Mouse (Mus musculus) MEL (cell line): ENCODE data around the gene En2. TPM values are rescaled to one million over a fixed set of nuclear protein-coding genes. Genes with fewer than 3 reads are reported as not detected.

ENCODE experiments used
- DNase-seq: peaks from one replicate; pipeline ENCODE4 v3.0.0; 2011; ENCODE audit warnings: low read depth, low spot score
- H3K27ac ChIP-seq: 2 replicates; pipeline ENCODE4 v1.5.1; 2012; ENCODE audit warnings: low read depth, mild to moderate bottlenecking, control low read depth, low read length, moderate library complexity; ENCODE audit not compliant: control insufficient read depth
- H3K27me3 ChIP-seq, 2 experiments: fragments of 150-350 bp in 1 of 2; sonication (generic) in 1 of 2; 2 replicates each; pipeline ENCODE4 v1.6.1; 2012; ENCODE audit warnings: low read length in 2 of 2, mild to moderate bottlenecking in 2 of 2, improper control_type of control experiment in 1 of 2, moderate library complexity in 1 of 2; ENCODE audit not compliant: insufficient read depth in 2 of 2, control insufficient read depth in 1 of 2
- H3K36me3 ChIP-seq, 2 experiments: 2 replicates each; pipeline ENCODE4 v1.6.1; 2012 to 2014; ENCODE audit warnings: low read length in 2 of 2, improper control_type of control experiment in 1 of 2, inconsistent platforms in 1 of 2, mild to moderate bottlenecking in 1 of 2; ENCODE audit not compliant: insufficient read depth in 2 of 2, control insufficient read depth in 1 of 2
- H3K4me1 ChIP-seq, 2 experiments: fragments of 150-350 bp in 1 of 2; sonication (generic) in 1 of 2; 2 replicates each; pipeline ENCODE4 v1.6.1; 2012; ENCODE audit warnings: low read length in 2 of 2, improper control_type of control experiment in 1 of 2, mild to moderate bottlenecking in 1 of 2; ENCODE audit not compliant: insufficient read depth in 2 of 2, control insufficient read depth in 1 of 2
- H3K4me3 ChIP-seq, 2 experiments: fragments of 150-350 bp in 1 of 2; sonication (generic) in 1 of 2; 2 replicates each; pipeline ENCODE4 v1.5.1; 2012; ENCODE audit warnings: low read depth in 2 of 2, low read length in 2 of 2, mild to moderate bottlenecking in 2 of 2, moderate library complexity in 2 of 2, control low read depth in 1 of 2, improper control_type of control experiment in 1 of 2; ENCODE audit not compliant: control insufficient read depth in 1 of 2, insufficient read depth in 1 of 2
- H3K79me2 ChIP-seq: 2 replicates; pipeline ENCODE4 v1.6.1; 2012; ENCODE audit warnings: mild to moderate bottlenecking, low read length, moderate library complexity; ENCODE audit not compliant: control insufficient read depth, poor library complexity, insufficient read depth
- H3K9ac ChIP-seq: 2 replicates; pipeline ENCODE4 v1.6.1; 2012; ENCODE audit warnings: low read depth, mild to moderate bottlenecking, control low read depth, low read length, moderate library complexity; ENCODE audit not compliant: control insufficient read depth, poor library complexity, severe bottlenecking
- H3K9me3 ChIP-seq: fragments of 150-350 bp; sonication (generic); replicated peaks from 2 replicates; pipeline ENCODE4 v1.6.1; 2012; ENCODE audit warnings: mild to moderate bottlenecking, low read length, improper control_type of control experiment, moderate library complexity; ENCODE audit not compliant: insufficient read depth
- BHLHE40 ChIP-seq: IDR thresholded peaks from 2 replicates; pipeline ENCODE4 v1.6.1; 2012; ENCODE audit warnings: low read depth, mild to moderate bottlenecking, inconsistent platforms, low read length, improper control_type of control experiment, borderline replicate concordance
- CHD1 ChIP-seq: IDR thresholded peaks from 2 replicates; pipeline ENCODE4 v1.6.1; 2012; ENCODE audit warnings: low read depth, mild to moderate bottlenecking, inconsistent platforms, low read length, improper control_type of control experiment
- CHD2 ChIP-seq: IDR thresholded peaks from 2 replicates; pipeline ENCODE4 v1.6.1; 2011; ENCODE audit warnings: low read length, improper control_type of control experiment
- E2F4 ChIP-seq: IDR thresholded peaks from 2 replicates; pipeline ENCODE4 v1.6.1; 2011; ENCODE audit warnings: low read depth, low read length, improper control_type of control experiment, borderline replicate concordance
- GABPA ChIP-seq: IDR thresholded peaks from 2 replicates; pipeline ENCODE4 v1.6.1; 2012; ENCODE audit warnings: low read depth, mild to moderate bottlenecking, inconsistent platforms, low read length, improper control_type of control experiment, moderate library complexity
- MEF2A ChIP-seq: IDR thresholded peaks from 2 replicates; pipeline ENCODE4 v1.6.1; 2014; ENCODE audit warnings: low read depth, mild to moderate bottlenecking, inconsistent platforms, low read length, improper control_type of control experiment; ENCODE audit not compliant: poor library complexity, insufficient replicate concordance, severe bottlenecking; ENCODE audit errors: extremely low read depth
- NELFE ChIP-seq: IDR thresholded peaks from 2 replicates; pipeline ENCODE4 v1.6.1; 2011; ENCODE audit warnings: low read depth, low read length, improper control_type of control experiment
- POLR2AphosphoS2 ChIP-seq: IDR thresholded peaks from 2 replicates; pipeline ENCODE4 v1.6.1; 2011; ENCODE audit warnings: low read length, improper control_type of control experiment
- RAD21 ChIP-seq: IDR thresholded peaks from 2 replicates; pipeline ENCODE4 v1.6.1; 2011; ENCODE audit warnings: mild to moderate bottlenecking, low read depth, low read length, improper control_type of control experiment
- RCOR1 ChIP-seq: IDR thresholded peaks from 2 replicates; pipeline ENCODE4 v1.6.1; 2012; ENCODE audit warnings: low read depth, mild to moderate bottlenecking, inconsistent platforms, low read length, improper control_type of control experiment
- SIN3A ChIP-seq: IDR thresholded peaks from 2 replicates; pipeline ENCODE4 v1.6.1; 2012; ENCODE audit warnings: low read length, improper control_type of control experiment, inconsistent platforms
- TBP ChIP-seq: IDR thresholded peaks from 2 replicates; pipeline ENCODE4 v1.8.0; 2011; ENCODE audit warnings: low read depth, low read length, improper control_type of control experiment
- USF1 ChIP-seq: IDR thresholded peaks from 2 replicates; pipeline ENCODE4 v1.6.1; 2014; ENCODE audit warnings: low read depth, mild to moderate bottlenecking, inconsistent platforms, low read length, improper control_type of control experiment, moderate library complexity
- USF2 ChIP-seq, 2 experiments: IDR thresholded peaks; 2 replicates each; pipeline ENCODE4 v1.6.1; 2011 to 2012; ENCODE audit warnings: improper control_type of control experiment in 2 of 2, low read length in 2 of 2, borderline replicate concordance in 1 of 2, inconsistent platforms in 1 of 2, low read depth in 1 of 2, mild to moderate bottlenecking in 1 of 2; ENCODE audit not compliant: insufficient read depth in 1 of 2
- ZC3H11A ChIP-seq: IDR thresholded peaks from 2 replicates; pipeline ENCODE4 v1.6.1; 2012; ENCODE audit warnings: low read depth, mild to moderate bottlenecking, inconsistent platforms, low read length, improper control_type of control experiment
- ZMIZ1 ChIP-seq: IDR thresholded peaks from 2 replicates; pipeline ENCODE4 v1.6.1; 2012; ENCODE audit warnings: low read depth, mild to moderate bottlenecking, inconsistent platforms, low read length, improper control_type of control experiment, moderate library complexity
- ZNF384 ChIP-seq: IDR thresholded peaks from 2 replicates; pipeline ENCODE4 v1.6.1; 2012; ENCODE audit warnings: low read depth, mild to moderate bottlenecking, inconsistent platforms, low read length, improper control_type of control experiment
- polyA plus RNA-seq, 2 experiments: library from polyadenylated mRNA; stranded (reverse) in 1 of 2; unstranded in 1 of 2; fragments of >175 nt in 1 of 2; fragments of >200 nt in 1 of 2; gene quantifications; 2 replicates each; pipeline versions ENCODE4 v1.2.1 to v1.2.4; 2012; ENCODE audit warnings: low replicate concordance in 2 of 2, low read depth in 1 of 2; ENCODE audit not compliant: insufficient read length in 2 of 2, insufficient read depth in 1 of 2, missing spikeins in 1 of 2
- total RNA-seq: library from RNA; depleted of rRNA; stranded (reverse); fragments of 300-350 nt; gene quantifications from 2 replicates; pipeline ENCODE4 v1.2.3, GENCODE M21; 2012

En2 gene
- total and polyA plus RNA-seq, 3 experiments = not detected

GRCm38 (mm10) chr5:28157044-28157730 lies 8.3 kb upstream of the En2 start:
- TF ChIP-seq CHD1 (no peak), TBP (no peak), CHD2 (no peak), ZNF384 (no peak), GABPA (no peak), ZC3H11A (no peak), MEF2A (no peak), POLR2AphosphoS2 (no peak), NELFE (no peak), BHLHE40 (no peak)
- Histone ChIP-seq H3K36me3 (no peaks in the 10 kb centered on the region), H3K79me2 (no peaks in the 10 kb centered on the region), H3K27me3 (no peaks in the 10 kb centered on the region), H3K4me1 (no peaks in the 10 kb centered on the region), H3K4me3 (no peak overlapping the region), H3K9me3 (no peaks in the 10 kb centered on the region), H3K27ac (no peak overlapping the region), H3K9ac (no peak overlapping the region)
- DNase-seq = no peak

DNA sequence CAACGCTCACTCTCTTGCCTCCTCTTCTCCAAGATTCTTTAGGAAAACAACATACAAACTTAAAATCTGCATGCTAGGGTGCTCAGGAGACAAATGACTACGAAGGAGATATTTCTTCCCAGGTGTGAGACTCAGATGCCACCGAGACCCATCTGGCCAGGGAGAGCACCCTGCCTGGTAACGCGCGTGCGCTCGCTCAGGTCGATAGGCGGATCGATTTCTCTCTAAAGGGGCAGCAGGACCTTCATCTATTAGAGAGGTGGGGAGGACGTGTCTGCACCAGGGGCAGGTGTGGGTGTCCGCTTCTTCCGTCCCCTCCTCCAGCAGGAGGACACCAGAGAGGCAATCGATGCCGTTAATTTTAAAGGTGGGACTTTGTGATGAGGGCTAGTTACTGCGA lies 7.7 kb upstream of the En2 start:
- Histone ChIP-seq H3K36me3 (no peaks in the 10 kb centered on the region), H3K9ac (no peak overlapping the region), H3K79me2 (no peaks in the 10 kb centered on the region), H3K4me1 (no peaks in the 10 kb centered on the region), H3K4me3 (no peak overlapping the region)
- no peak for DNase-seq
- TF ChIP-seq USF2 (IDR thresholded peaks at IDR 0.05; ENCODE audit: borderline replicate concordance in 1 of 2, insufficient read depth in 1 of 2, low read depth in 1 of 2, low read length in 2 of 2) = no peak
- no peak for TF ChIP-seq RAD21
- TF ChIP-seq USF1 = no peak
- no peak for TF ChIP-seq NELFE
- no peak for TF ChIP-seq TBP
- no peak for TF ChIP-seq SIN3A
- no peak for TF ChIP-seq RCOR1
- no peak for TF ChIP-seq ZMIZ1
- no peak for TF ChIP-seq ZNF384
- no peak for TF ChIP-seq E2F4
- no peak for TF ChIP-seq ZC3H11A
- TF ChIP-seq, all 39 proteins: peak for 0
- Histone ChIP-seq H3K9me3 (no peaks in the 10 kb centered on the region), H3K27ac (no peak overlapping the region), H3K27me3 (no peaks in the 10 kb centered on the region)
